In the genomic region with DNA sequence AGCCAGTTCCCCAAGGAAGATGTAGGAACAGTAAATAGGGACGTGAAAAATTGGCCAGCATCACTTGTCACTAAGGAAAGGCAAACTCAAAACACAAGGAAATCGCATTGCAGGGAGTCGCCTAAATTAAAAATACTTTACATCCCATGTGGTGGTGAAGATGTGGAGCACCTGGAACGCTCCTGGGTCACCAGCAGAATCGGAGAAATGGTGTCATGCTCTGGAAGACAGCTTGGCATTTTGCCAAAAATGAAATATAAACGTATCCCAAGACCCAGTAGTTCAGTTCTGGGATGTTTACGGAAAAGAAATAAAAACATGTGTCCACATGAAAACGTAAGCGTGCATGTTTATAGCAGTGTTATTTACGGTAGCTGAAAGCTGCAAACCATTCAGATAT, we compare ENCODE assay signal across 19 mouse cellular contexts.
A peak's percentile ranks its signal among the peaks of the same experiment; 100 is the strongest.
DNase-seq lines count a peak whose midpoint lies in the region; ATAC-seq and TF ChIP-seq lines count a peak whose summit lies in the region.
"Had no signal": no experiment of that assay in that cellular context is flagged by ENCODE, and none has a peak within 500 bp of the region (broad histone marks: within the 10 kb centered on the region; RNA-seq: fewer than 3 reads in every experiment).

No protein-coding gene starts in this region.

- no peaks in the 10 kb centered on the region for H3K27me3 ChIP-seq in lung, embryonic 14.5 days (ENCODE audit: insufficient read depth, low read length)
- no peaks in the 10 kb centered on the region for H3K27me3 ChIP-seq in embryonic facial prominence, embryonic 15.5 days
- H3K27me3 ChIP-seq: embryonic facial prominence, embryonic 12.5 days; forebrain, embryonic 13.5 days; forebrain, embryonic 15.5 days; Patski had no signal

- no peak overlapping the region for H3K9ac ChIP-seq in lung, embryonic 14.5 days
- H3K9ac ChIP-seq in embryonic facial prominence, embryonic 15.5 days, result no peak overlapping the region
- H3K9ac ChIP-seq: embryonic facial prominence, embryonic 12.5 days; forebrain, embryonic 13.5 days; forebrain, embryonic 15.5 days; forebrain, postnatal 0 days had no signal

- no peak overlapping the region for H3K4me2 ChIP-seq in lung, embryonic 14.5 days
- H3K4me2 ChIP-seq in embryonic facial prominence, embryonic 15.5 days (replicated peaks), result no peak overlapping the region
- H3K4me2 ChIP-seq: embryonic facial prominence, embryonic 12.5 days; forebrain, embryonic 13.5 days; forebrain, embryonic 15.5 days had no signal

- 37% methylated on average over 10 of the region's 10 CpGs for WGBS in lung, embryonic 14.5 days
- 26% methylated on average over 10 of the region's 10 CpGs for WGBS in embryonic facial prominence, embryonic 15.5 days

- no peaks in the 10 kb centered on the region for H3K9me3 ChIP-seq in lung, embryonic 14.5 days (ENCODE audit: low read depth, low read length)
- H3K9me3 ChIP-seq in embryonic facial prominence, embryonic 15.5 days (replicated peaks), result no peaks in the 10 kb centered on the region
- H3K9me3 ChIP-seq: embryonic facial prominence, embryonic 12.5 days; forebrain, embryonic 13.5 days; forebrain, embryonic 15.5 days had no signal

- ATAC-seq in lung, embryonic 14.5 days (ENCODE audit: insufficient read depth), result peak; percentile 69; the same call in 1 of the 2 replicates
- ATAC-seq in embryonic facial prominence, embryonic 15.5 days (ENCODE audit: insufficient number of reproducible peaks, low FRiP score, low TSS enrichment, low read depth), result peak; percentile 34
- ATAC-seq: activated CD4-positive, CD25-positive, alpha-beta regulatory T cell, adult 4 months; forebrain, embryonic 13.5 days; forebrain, embryonic 15.5 days; forebrain, postnatal 0 days; Patski had no signal

- H3K4me1 ChIP-seq in lung, embryonic 14.5 days (ENCODE audit: insufficient read depth), result no peaks in the 10 kb centered on the region
- no peaks in the 10 kb centered on the region for H3K4me1 ChIP-seq in embryonic facial prominence, embryonic 15.5 days
- H3K4me1 ChIP-seq: embryonic facial prominence, embryonic 12.5 days; forebrain, embryonic 13.5 days; forebrain, embryonic 15.5 days had no signal

- H3K27ac ChIP-seq in lung, embryonic 14.5 days (ENCODE audit: low read depth), result no peak overlapping the region
- peak overlapping the region; percentile 31; the same call in 1 of the 2 replicates for H3K27ac ChIP-seq in embryonic facial prominence, embryonic 15.5 days (replicated peaks)
- H3K27ac ChIP-seq: embryonic facial prominence, embryonic 12.5 days; forebrain, embryonic 13.5 days; forebrain, embryonic 15.5 days had no signal

- no peak overlapping the region for H3K4me3 ChIP-seq in lung, embryonic 14.5 days (ENCODE audit: low read depth, low read length)
- H3K4me3 ChIP-seq in embryonic facial prominence, embryonic 15.5 days (replicated peaks), result no peak overlapping the region
- H3K4me3 ChIP-seq: embryonic facial prominence, embryonic 12.5 days; forebrain, embryonic 13.5 days; forebrain, embryonic 15.5 days had no signal

- TF ChIP-seq CTCF in lung, embryonic 14.5 days (IDR thresholded peaks at IDR 0.05; ENCODE audit: low read depth), result no peak

- peak; percentile 73 for DNase-seq in lung, embryonic 14.5 days
- no peak for DNase-seq in lung, postnatal 25 days (ENCODE audit: low spot score)
- DNase-seq in NIH3T3 (ENCODE audit: low read depth), result peak; percentile 52
- DNase-seq in embryo, embryonic 11 days, result no peak
- DNase-seq: adrenal gland, adult 8-10 months; adrenal gland, postnatal 14 days; adrenal gland, postnatal 36 days; cerebellum, adult 11-12 months; cerebellum, adult 2 months; cerebellum, adult 9-10 months; cerebellum, postnatal 10 days; cerebellum, postnatal 25 days; forebrain, postnatal 0 days had no signal

- no peaks in the 10 kb centered on the region for H3K36me3 ChIP-seq in lung, embryonic 14.5 days (ENCODE audit: insufficient read depth)
- H3K36me3 ChIP-seq in embryonic facial prominence, embryonic 15.5 days, result no peaks in the 10 kb centered on the region
- H3K36me3 ChIP-seq: embryonic facial prominence, embryonic 12.5 days; forebrain, embryonic 15.5 days had no signal

Comparison
In these comparisons a context has a peak if more than half of its experiments do, and no peak if none do; other contexts are left out.
1. DNase-seq: peak in lung, embryonic 14.5 days (single experiment) and NIH3T3 (single experiment); none in lung, postnatal 25 days (single experiment) and embryo, embryonic 11 days (single experiment).